Mouse (Mus musculus): ENCODE data around the gene Pfkfb2.

DNA sequence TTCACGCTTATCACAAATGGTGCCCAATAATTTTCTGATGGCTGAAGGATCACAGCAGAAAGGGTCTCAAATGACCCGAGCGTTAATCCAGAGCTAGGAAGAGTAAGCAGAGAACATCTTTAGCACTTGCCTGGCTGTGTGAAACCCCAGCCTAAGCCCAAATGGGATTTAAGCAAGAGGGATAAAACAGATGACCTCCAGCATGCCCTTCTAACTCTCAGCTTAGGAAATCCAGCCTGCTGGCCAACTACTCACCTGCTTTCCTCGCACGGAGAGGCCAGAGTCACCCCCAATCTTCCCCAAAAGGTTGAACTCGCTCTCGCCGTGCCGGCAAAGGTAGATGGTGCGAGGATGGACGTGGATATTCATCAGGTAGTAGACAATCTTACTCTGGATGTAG lies 27.1 kb downstream of the Pfkfb2 start:
- TF ChIP-seq CTCF (IDR thresholded peaks at IDR 0.05; ENCODE audit: extremely low read depth, insufficient read length, insufficient replicate concordance, low read depth, low read length): no peak
- TF ChIP-seq POLR2A (IDR thresholded peaks at IDR 0.05; ENCODE audit: low read depth, low read length): no peak

Measured in small intestine, adult 2 months (tissue).